Mouse (Mus musculus) midbrain, embryonic 11.5 days (tissue): ENCODE data around the gene Cpm. TPM values are rescaled to one million over a fixed set of nuclear protein-coding genes. Genes with fewer than 3 reads are reported as not detected.

ENCODE experiments used
- ATAC-seq: fragments of 200-750 bp; cut with Nextera tagmentation; 2 replicates; pipeline ENCODE4 v1.8.0; 2017; ENCODE audit warnings: moderate TSS enrichment, moderate library complexity; ENCODE audit not compliant: low FRiP score
- DNase-seq: peaks from one replicate; pipeline ENCODE4 v3.0.0; 2015; ENCODE audit warnings: low spot score; ENCODE audit errors: missing footprints
- H3K27ac ChIP-seq: fragments of 300-500 bp; sonication (generic); 2 replicates; pipeline ENCODE4 v1.5.1; 2014; ENCODE audit warnings: low read depth, low read length
- H3K27me3 ChIP-seq: fragments of 300-500 bp; sonication (generic); 2 replicates; pipeline ENCODE4 v1.6.1; 2014; ENCODE audit warnings: mild to moderate bottlenecking, low read length, moderate library complexity, mixed read lengths; ENCODE audit not compliant: control insufficient read depth, insufficient read depth
- H3K36me3 ChIP-seq: fragments of 300-500 bp; sonication (generic); 2 replicates; pipeline ENCODE4 v1.6.1; 2014; ENCODE audit warnings: mild to moderate bottlenecking, low read length, moderate library complexity, mixed read lengths; ENCODE audit not compliant: control insufficient read depth, insufficient read depth
- H3K4me1 ChIP-seq: fragments of 300-500 bp; sonication (generic); 2 replicates; pipeline ENCODE4 v1.6.1; 2014; ENCODE audit warnings: low read length; ENCODE audit not compliant: control insufficient read depth, insufficient read depth
- H3K4me2 ChIP-seq: fragments of 300-500 bp; sonication (generic); 2 replicates; pipeline ENCODE4 v1.6.1; 2014; ENCODE audit warnings: mild to moderate bottlenecking, moderate library complexity
- H3K4me3 ChIP-seq: fragments of 300-500 bp; sonication (generic); 2 replicates; pipeline ENCODE4 v1.5.1; 2014; ENCODE audit warnings: low read depth, low read length
- H3K9ac ChIP-seq: fragments of 300-500 bp; sonication (generic); 2 replicates; pipeline ENCODE4 v1.6.1; 2014; ENCODE audit warnings: low read length
- H3K9me3 ChIP-seq: fragments of 300-500 bp; sonication (generic); 2 replicates; pipeline ENCODE4 v1.6.1; 2016; ENCODE audit warnings: low read length; ENCODE audit not compliant: control insufficient read depth
- WGBS: fragments of 180-500 bp; shearing (Covaris S2); extraction: QIAGEN DNeasy Blood & Tissue Kit; methylation state at CpG from one replicate; pipeline ENCODE4 v1.1.7; 2014; 5-methylcytosine and 5-hydroxymethylcytosine counted together
- polyA plus RNA-seq: library from polyadenylated mRNA; unstranded; fragments of >200 nt; fragmentation: Nextera tagmentation; extraction: Ambion mirVana; gene quantifications from 2 replicates; pipeline ENCODE4 v1.2.1, GENCODE M21; 2014

Gene Cpm
- polyA plus RNA-seq: 5.5 and 6.2 TPM in 2 replicates

- DNase-seq: peak; percentile 96
- peak within 1 kb of the TSS; percentile 83 for H3K4me2 ChIP-seq
- H3K36me3 ChIP-seq: no peaks in the 10 kb centered on the region
- peak within 1 kb of the TSS; percentile 55 for H3K4me3 ChIP-seq
- peaks cover 39% of the 10 kb centered on the region for H3K27me3 ChIP-seq
- no peaks in the 10 kb centered on the region for H3K4me1 ChIP-seq
- ATAC-seq: peak; percentile 95
- no peak within 1 kb of the TSS for H3K27ac ChIP-seq
- H3K9ac ChIP-seq: 0 out of 2 replicates have a peak within 1 kb of the TSS, but pooled peaks have one; percentile 27
- H3K9me3 ChIP-seq: no peaks in the 10 kb centered on the region
- under 1% methylated on average over 70 of the region's 73 CpGs for WGBS
Observed at GRCm38 (mm10) chr10:117629169-117629971, at the start of gene Cpm. Gene Cpm (plus strand): TSS chr10:117629500.

GRCm38 (mm10) chr10:117579771-117580284, 49.5 kb upstream of the Cpm start:
- ATAC-seq: no peak
- Histone ChIP-seq H3K4me2 (no peak overlapping the region), H3K4me3 (no peak overlapping the region), H3K9ac (no peak overlapping the region), H3K4me1 (no peaks in the 10 kb centered on the region), H3K9me3 (no peaks in the 10 kb centered on the region), H3K27me3 (no peaks in the 10 kb centered on the region), H3K27ac (no peak overlapping the region), H3K36me3 (no peaks in the 10 kb centered on the region; the same call in 1 of the 2 replicates)
- 62% methylated on average over 9 of the region's 9 CpGs for WGBS
- no peak for DNase-seq

GRCm38 (mm10) chr10:117580405-117580804, 48.9 kb upstream of the Cpm start:
- Histone ChIP-seq H3K27ac (no peak overlapping the region), H3K4me1 (no peaks in the 10 kb centered on the region), H3K4me2 (no peak overlapping the region), H3K9ac (no peak overlapping the region), H3K4me3 (no peak overlapping the region), H3K9me3 (no peaks in the 10 kb centered on the region), H3K27me3 (no peaks in the 10 kb centered on the region), H3K36me3 (no peaks in the 10 kb centered on the region; the same call in 1 of the 2 replicates)
- 87% methylated on average over 5 of the region's 5 CpGs for WGBS
- no peak for ATAC-seq
- DNase-seq: no peak

- Histone ChIP-seq H3K27me3 (no peaks in the 10 kb centered on the region), H3K4me3 (no peak overlapping the region), H3K36me3 (no peaks in the 10 kb centered on the region; the same call in 1 of the 2 replicates), H3K4me2 (no peak overlapping the region), H3K9me3 (no peaks in the 10 kb centered on the region), H3K27ac (no peak overlapping the region), H3K9ac (no peak overlapping the region), H3K4me1 (no peaks in the 10 kb centered on the region)
- ATAC-seq (no peak), DNase-seq (no peak)
- 93% methylated on average over 11 of the region's 11 CpGs for WGBS
Observed at GRCm38 (mm10) chr10:117581007-117581752, 48.1 kb upstream of the Cpm start.

GRCm38 (mm10) chr10:117581753-117582062, 47.6 kb upstream of the Cpm start:
- Histone ChIP-seq H3K4me1 (no peaks in the 10 kb centered on the region), H3K27ac (no peak overlapping the region), H3K9ac (no peak overlapping the region), H3K4me3 (no peak overlapping the region), H3K9me3 (no peaks in the 10 kb centered on the region), H3K36me3 (no peaks in the 10 kb centered on the region; the same call in 1 of the 2 replicates), H3K27me3 (no peaks in the 10 kb centered on the region), H3K4me2 (no peak overlapping the region)
- 94% methylated on average over 3 of the region's 3 CpGs for WGBS
- ATAC-seq (no peak), DNase-seq (no peak)

- Histone ChIP-seq H3K9me3 (no peaks in the 10 kb centered on the region), H3K36me3 (no peaks in the 10 kb centered on the region), H3K4me3 (no peak overlapping the region), H3K27me3 (no peaks in the 10 kb centered on the region), H3K27ac (no peak overlapping the region), H3K4me2 (no peak overlapping the region), H3K9ac (no peak overlapping the region), H3K4me1 (no peaks in the 10 kb centered on the region)
- DNase-seq (no peak), ATAC-seq (0 out of 2 replicates have a peak, but pooled peaks have one; percentile 11)
- 80% methylated on average over 14 of the region's 14 CpGs for WGBS
Observed at GRCm38 (mm10) chr10:117583155-117584061, 45.9 kb upstream of the Cpm start.

GRCm38 (mm10) chr10:117584102-117584501, 45.2 kb upstream of the Cpm start:
- no peak overlapping the region for H3K4me2 ChIP-seq
- 84% methylated on average over 3 of the region's 3 CpGs for WGBS
- no peak overlapping the region for H3K4me3 ChIP-seq
- DNase-seq (no peak), ATAC-seq (no peak)
- no peak overlapping the region for H3K9ac ChIP-seq
- H3K9me3 ChIP-seq: no peaks in the 10 kb centered on the region
- no peaks in the 10 kb centered on the region for H3K36me3 ChIP-seq
- no peaks in the 10 kb centered on the region for H3K27me3 ChIP-seq
- no peak overlapping the region for H3K27ac ChIP-seq
- no peaks in the 10 kb centered on the region for H3K4me1 ChIP-seq

GRCm38 (mm10) chr10:117584566-117585515, 44.5 kb upstream of the Cpm start:
- Histone ChIP-seq H3K4me3 (no peak overlapping the region), H3K27ac (no peak overlapping the region), H3K4me2 (no peak overlapping the region), H3K36me3 (no peaks in the 10 kb centered on the region), H3K9ac (no peak overlapping the region), H3K4me1 (no peaks in the 10 kb centered on the region), H3K27me3 (no peaks in the 10 kb centered on the region), H3K9me3 (no peaks in the 10 kb centered on the region)
- no peak for ATAC-seq
- WGBS: 92% methylated on average over 6 of the region's 6 CpGs
- DNase-seq: no peak
